ENCODE assay signal across 12 mouse cellular contexts in the genomic region with DNA sequence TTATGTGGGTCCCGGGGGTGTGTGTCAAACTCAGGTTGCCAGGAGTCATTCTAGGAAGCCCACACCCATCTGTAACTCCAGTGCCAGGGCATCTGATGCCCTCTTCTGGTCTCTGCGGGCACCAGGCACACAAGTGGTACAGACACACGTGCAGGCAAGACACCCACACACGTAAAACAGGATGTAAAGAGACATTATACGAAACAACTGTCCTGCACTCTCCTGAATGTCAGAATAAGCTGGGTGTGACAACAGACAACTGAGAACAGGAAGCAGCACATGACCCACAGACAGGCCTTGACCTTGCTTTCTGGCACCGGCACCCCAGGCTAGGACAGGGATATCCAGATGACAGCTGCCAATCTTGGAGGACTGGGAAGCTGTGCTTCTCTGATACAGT. TPM values are rescaled to one million over a fixed set of nuclear protein-coding genes. Genes with fewer than 3 reads are reported as not detected.
DNase-seq lines count a peak whose midpoint lies in the region; ATAC-seq and TF ChIP-seq lines count a peak whose summit lies in the region.
"Had no signal": no experiment of that assay in that cellular context is flagged by ENCODE, and none has a peak within 500 bp of the region (broad histone marks: within the 10 kb centered on the region; RNA-seq: fewer than 3 reads in every experiment).

No protein-coding gene starts in this region.

- DNase-seq in A20 (ENCODE audit: low read depth, low spot score) (peak; percentile 57), CH12.LX (ENCODE audit: extremely low read depth) (no peak)
- no peak for DNase-seq in right cerebral cortex, postnatal 25 days
- no peak for DNase-seq in thymus, postnatal 25 days
- DNase-seq: gastrocnemius, postnatal 10 days; lung, adult 18-20 months had no signal

- no peaks in the 10 kb centered on the region; the same call in 1 of the 2 replicates for H3K36me3 ChIP-seq in intestine, postnatal 0 days (ENCODE audit: control insufficient read depth, insufficient read depth)
- no peaks in the 10 kb centered on the region for H3K36me3 ChIP-seq in intestine, embryonic 16.5 days (ENCODE audit: control insufficient read depth, insufficient read depth, low read length)
- peaks cover 16 to 58% of the 10 kb centered on the region in 2 experiments for H3K36me3 ChIP-seq in CH12.LX (replicated peaks in 1 of 2; ENCODE audit: control insufficient read depth in 1 of 2, insufficient read depth in 1 of 2, low read length in 1 of 2)
- H3K36me3 ChIP-seq: G1E had no signal

- no peaks in the 10 kb centered on the region for H3K9me3 ChIP-seq in intestine, postnatal 0 days (ENCODE audit: control insufficient read depth)
- no peaks in the 10 kb centered on the region for H3K9me3 ChIP-seq in intestine, embryonic 16.5 days (ENCODE audit: control insufficient read depth, low read length)
- H3K9me3 ChIP-seq in CH12.LX (replicated peaks; ENCODE audit: low read length): peaks cover 16% of the 10 kb centered on the region
- H3K9me3 ChIP-seq: neural tube, embryonic 13.5 days had no signal

- peak; percentile 24 for TF ChIP-seq RAD21 in CH12.LX (IDR thresholded peaks at IDR 0.05; ENCODE audit: low read depth, low read length)

- no peak overlapping the region for H3K9ac ChIP-seq in intestine, postnatal 0 days (ENCODE audit: low read depth, low read length)
- no peak overlapping the region for H3K9ac ChIP-seq in intestine, embryonic 16.5 days (ENCODE audit: low read depth, low read length)
- H3K9ac ChIP-seq in CH12.LX (ENCODE audit: insufficient read depth, low read depth): no peak overlapping the region
- H3K9ac ChIP-seq: neural tube, embryonic 13.5 days had no signal

- TF ChIP-seq EP300 in CH12.LX (IDR thresholded peaks at IDR 0.05; ENCODE audit: low read length): no peak

- no peak for ATAC-seq in intestine, postnatal 0 days
- ATAC-seq in intestine, embryonic 16.5 days: no peak
- peak; percentile 39 for ATAC-seq in megakaryocyte, adult 5-6 weeks (ENCODE audit: poor library complexity, severe bottlenecking)

- in situ Hi-C loops in CH12.LX (cut with MboI; ENCODE audit: low pct_ligation_motif_present, low pct_unique_long_range_greater_than_20kb, low sequenced_read_pairs): no loop called here

- H3K79me2 ChIP-seq in CH12.LX (replicated peaks; ENCODE audit: control insufficient read depth, extremely low read depth, insufficient read depth, poor library complexity, severe bottlenecking): no peaks in the 10 kb centered on the region

- no peak overlapping the region for H3K4me3 ChIP-seq in intestine, postnatal 0 days (ENCODE audit: low read depth, low read length)
- H3K4me3 ChIP-seq in intestine, embryonic 16.5 days (ENCODE audit: low read length): no peak overlapping the region
- H3K4me3 ChIP-seq in CH12.LX (replicated peaks in 1 of 3; ENCODE audit: low read depth in 2 of 3, low read length in 2 of 3, poor library complexity in 1 of 3): no peak overlapping the region
- H3K4me3 ChIP-seq: neural tube, embryonic 13.5 days had no signal

- no peaks in the 10 kb centered on the region; the same call in 1 of the 2 replicates for H3K4me1 ChIP-seq in intestine, postnatal 0 days (replicated peaks; ENCODE audit: control insufficient read depth, insufficient read depth, low read length)
- peaks cover 34% of the 10 kb centered on the region for H3K4me1 ChIP-seq in intestine, embryonic 16.5 days (ENCODE audit: control insufficient read depth, insufficient read depth, low read length)
- H3K4me1 ChIP-seq in CH12.LX (ENCODE audit: control insufficient read depth in 1 of 2, insufficient read depth in 2 of 2): peaks cover 0 to 23% of the 10 kb centered on the region in 2 experiments; a peak in 3 of 4 replicates

- H3K27ac ChIP-seq in intestine, postnatal 0 days (ENCODE audit: low read depth, low read length): no peak overlapping the region
- H3K27ac ChIP-seq in intestine, embryonic 16.5 days (ENCODE audit: low read length): no peak overlapping the region
- no peak overlapping the region for H3K27ac ChIP-seq in CH12.LX (ENCODE audit: insufficient read depth, low read depth)
- H3K27ac ChIP-seq: neural tube, embryonic 13.5 days had no signal

- TF ChIP-seq POLR2A in CH12.LX (IDR thresholded peaks at IDR 0.05; ENCODE audit: low read depth, low read length): no peak

- WGBS in intestine, postnatal 0 days: 62% methylated on average over 6 of the region's 6 CpGs
- WGBS in intestine, embryonic 16.5 days: 72% methylated on average over 6 of the region's 6 CpGs

- peaks cover 19% of the 10 kb centered on the region; the same call in 1 of the 2 replicates for H3K27me3 ChIP-seq in intestine, postnatal 0 days (replicated peaks; ENCODE audit: control insufficient read depth, insufficient read depth, low read length)
- H3K27me3 ChIP-seq in intestine, embryonic 16.5 days (replicated peaks; ENCODE audit: control insufficient read depth, insufficient read depth, low read length): peaks cover 17% of the 10 kb centered on the region
- no peaks in the 10 kb centered on the region for H3K27me3 ChIP-seq in CH12.LX (replicated peaks)
- H3K27me3 ChIP-seq: neural tube, embryonic 13.5 days had no signal

- H3K4me2 ChIP-seq in intestine, postnatal 0 days (replicated peaks; ENCODE audit: low read depth): no peak overlapping the region
- H3K4me2 ChIP-seq in intestine, embryonic 16.5 days (ENCODE audit: low read depth, low read length): no peak overlapping the region
- no peak overlapping the region for H3K4me2 ChIP-seq in CH12.LX (ENCODE audit: insufficient read depth, low read depth, poor library complexity, severe bottlenecking)
- H3K4me2 ChIP-seq: midbrain, embryonic 11.5 days; neural tube, embryonic 13.5 days had no signal

- TF ChIP-seq CTCF in intestine, postnatal 0 days (IDR thresholded peaks at IDR 0.05; ENCODE audit: low read depth): 0 out of 2 replicates have a peak, but pooled peaks have one; percentile 16
- TF ChIP-seq CTCF in CH12.LX (conservative IDR thresholded peaks at IDR 0.05 in 1 of 2, IDR thresholded peaks at IDR 0.05 in 1 of 2; ENCODE audit: low read depth in 2 of 2, low read length in 2 of 2): peak in 1 of 2 experiments; percentile 44; a peak in 2 of 4 replicates

- dilution Hi-C loops in CH12.LX (cut with MboI; ENCODE audit: extremely low pct_ligation_motif_present, extremely low pct_unique_long_range_greater_than_20kb, low sequenced_read_pairs): no loop called here

TF ChIP-seq in CH12.LX, 34 proteins besides CTCF, POLR2A, EP300 and RAD21:
- TF ChIP-seq KAT2A (IDR thresholded peaks at IDR 0.05; ENCODE audit: insufficient replicate concordance, low read length): no peak
- TF ChIP-seq BHLHE40 (IDR thresholded peaks at IDR 0.05; ENCODE audit: low read depth, low read length): peak; percentile 60; the same call in 1 of the 2 replicates

RNA-seq across cellular contexts. Expression of gene Gpr62, which starts 3.6 kb away (rescaled TPM):
- 0.17 and 0.26 TPM in 2 replicates for polyA plus RNA-seq in intestine, postnatal 0 days (2015; fragmentation: Nextera tagmentation; extraction: Ambion mirVana)
- 0.11 TPM in 2 replicates for polyA plus RNA-seq in intestine, embryonic 16.5 days (2015; fragmentation: Nextera tagmentation; extraction: Ambion mirVana)
- total RNA-seq in CH12.LX (2012; rRNA removed) (0.04 TPM in 1 of 2 replicates, not detected in the other), CH12.LX (2014; rRNA removed) (not detected in 2 replicates)
- polyA plus RNA-seq in CH12.LX (2012; ENCODE audit: insufficient read length, low read depth): 0.11 and 0.20 TPM in 2 replicates
- total RNA-seq in megakaryocyte, adult 5-6 weeks (2015): not detected in 2 replicates
- total RNA-seq in megakaryocyte, adult 5-6 weeks (2017): not detected in 2 replicates
- total RNA-seq: G1E had no signal
- polyA plus RNA-seq: G1E had no signal

RNA-seq across cellular contexts. Expression of gene Rrp9, which starts 6.4 kb away (rescaled TPM):
- polyA plus RNA-seq in intestine, postnatal 0 days (2015; fragmentation: Nextera tagmentation; extraction: Ambion mirVana): 17.7 and 19.4 TPM in 2 replicates
- 45.9 and 52.0 TPM in 2 replicates for polyA plus RNA-seq in intestine, embryonic 16.5 days (2015; fragmentation: Nextera tagmentation; extraction: Ambion mirVana)
- total RNA-seq in CH12.LX (2012; rRNA removed): 120 and 167 TPM in 2 replicates
- total RNA-seq in CH12.LX (2014; rRNA removed): 130 and 137 TPM in 2 replicates
- 326 and 339 TPM in 2 replicates for polyA plus RNA-seq in CH12.LX (2012; ENCODE audit: insufficient read length, low read depth)
- 3.6 and 6.3 TPM in 2 replicates for total RNA-seq in megakaryocyte, adult 5-6 weeks (2015)
- 10.0 and 16.0 TPM in 2 replicates for total RNA-seq in megakaryocyte, adult 5-6 weeks (2017)

RNA-seq across cellular contexts. Expression of gene Parp3, which starts 7.4 kb away (rescaled TPM):
- polyA plus RNA-seq in intestine, postnatal 0 days (2015; fragmentation: Nextera tagmentation; extraction: Ambion mirVana): 2.5 and 3.8 TPM in 2 replicates
- 3.0 TPM in 2 replicates for polyA plus RNA-seq in intestine, embryonic 16.5 days (2015; fragmentation: Nextera tagmentation; extraction: Ambion mirVana)
- total RNA-seq in CH12.LX (2012; rRNA removed) (12.3 and 12.9 TPM in 2 replicates), CH12.LX (2014; rRNA removed) (10.3 and 11.1 TPM in 2 replicates)
- 24.6 and 36.6 TPM in 2 replicates for polyA plus RNA-seq in CH12.LX (2012; ENCODE audit: insufficient read length, low read depth)
- total RNA-seq in megakaryocyte, adult 5-6 weeks (2015): 14.3 and 19.2 TPM in 2 replicates
- 26.7 and 29.7 TPM in 2 replicates for total RNA-seq in megakaryocyte, adult 5-6 weeks (2017)

RNA-seq across cellular contexts. Expression of gene Pcbp4, which starts 16.2 kb away (rescaled TPM):
- polyA plus RNA-seq in intestine, postnatal 0 days (2015; fragmentation: Nextera tagmentation; extraction: Ambion mirVana): 13.8 and 15.7 TPM in 2 replicates
- polyA plus RNA-seq in intestine, embryonic 16.5 days (2015; fragmentation: Nextera tagmentation; extraction: Ambion mirVana): 30.5 and 32.6 TPM in 2 replicates
- total RNA-seq in CH12.LX (2012; rRNA removed) (41.3 and 44.1 TPM in 2 replicates), CH12.LX (2014; rRNA removed) (34.5 and 44.0 TPM in 2 replicates)
- 51.9 and 54.2 TPM in 2 replicates for polyA plus RNA-seq in CH12.LX (2012; ENCODE audit: insufficient read length, low read depth)
- total RNA-seq in megakaryocyte, adult 5-6 weeks (2015): 1.5 and 2.9 TPM in 2 replicates
- total RNA-seq in megakaryocyte, adult 5-6 weeks (2017): 2.4 and 4.0 TPM in 2 replicates

RNA-seq across cellular contexts. Expression of gene Abhd14a, which starts 21.8 kb away (rescaled TPM):
- polyA plus RNA-seq in intestine, postnatal 0 days (2015; fragmentation: Nextera tagmentation; extraction: Ambion mirVana): 20.8 and 21.0 TPM in 2 replicates
- 50.2 and 52.0 TPM in 2 replicates for polyA plus RNA-seq in intestine, embryonic 16.5 days (2015; fragmentation: Nextera tagmentation; extraction: Ambion mirVana)
- 20.4 and 20.6 TPM in 2 replicates for total RNA-seq in CH12.LX (2012; rRNA removed)
- 15.6 and 18.2 TPM in 2 replicates for total RNA-seq in CH12.LX (2014; rRNA removed)
- polyA plus RNA-seq in CH12.LX (2012; ENCODE audit: insufficient read length, low read depth): 23.3 and 26.6 TPM in 2 replicates
- total RNA-seq in megakaryocyte, adult 5-6 weeks (2015): 3.2 and 3.9 TPM in 2 replicates
- total RNA-seq in megakaryocyte, adult 5-6 weeks (2017): 2.2 and 4.2 TPM in 2 replicates
